Mouse (Mus musculus) megakaryocyte progenitor cell, adult 5-6 weeks (primary cell): ENCODE measurements around the gene Olig1. TPM values are rescaled to one million over a fixed set of nuclear protein-coding genes. Genes with fewer than 3 reads are reported as not detected.
A peak's percentile ranks its signal among the peaks of the same experiment; 100 is the strongest.

ENCODE experiments used
- ATAC-seq: replicated peaks from 2 replicates; pipeline ENCODE4 v1.8.0; 2016; ENCODE audit warnings: mild to moderate bottlenecking, moderate TSS enrichment, inconsistent platforms; ENCODE audit not compliant: poor library complexity
- total RNA-seq, 2 experiments: library from RNA; stranded (forward) in 1 of 2; stranded (reverse) in 1 of 2; fragments of 157-497, 149-512 nt in 1 of 2; fragments of 200-1000 nt in 1 of 2; gene quantifications; 2 replicates each; pipeline versions ENCODE4 v1.2.3 to v1.2.4; 2015 to 2017

The Olig1 gene
- total RNA-seq (2015), result not detected in 2 replicates
- not detected in 2 replicates for total RNA-seq (2017)

DNA sequence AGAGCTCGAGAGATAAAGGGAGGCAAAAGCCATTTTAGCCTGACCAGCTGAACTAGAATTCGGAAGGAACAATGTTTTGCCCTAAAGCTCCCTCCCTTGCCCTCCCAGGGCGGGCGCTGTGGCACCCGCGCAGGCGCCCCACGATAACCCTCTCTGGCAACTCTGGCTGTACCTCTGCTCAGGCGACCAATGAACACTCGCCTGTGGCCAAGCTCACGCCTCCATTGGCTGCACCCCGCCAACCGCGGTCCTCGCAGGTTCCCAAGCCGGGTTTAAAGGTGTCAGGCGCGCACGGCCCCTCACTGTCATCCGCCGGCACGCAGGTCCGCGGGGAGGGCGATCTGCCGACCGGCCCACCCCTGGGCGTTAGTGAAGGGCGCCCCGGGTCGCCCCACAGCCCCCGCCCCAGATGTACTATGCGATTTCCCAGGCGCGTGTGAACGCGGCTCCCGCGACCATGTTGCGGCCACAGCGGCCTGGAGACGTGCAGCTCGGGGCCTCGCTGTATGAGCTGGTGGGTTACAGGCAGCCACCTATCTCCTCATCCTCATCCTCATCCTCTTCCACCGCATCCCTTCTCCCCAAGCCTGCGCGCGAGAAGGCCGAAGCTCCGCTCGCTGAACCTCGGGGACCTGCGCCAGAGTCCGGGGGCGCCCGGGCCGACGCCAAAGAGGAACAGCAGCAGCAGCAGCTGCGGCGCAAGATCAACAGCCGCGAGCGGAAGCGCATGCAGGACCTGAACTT, at the start of gene Olig1:
TSS of gene Olig1 (plus strand) at position 305 of the 744 bp plus-strand sequence.
- ATAC-seq, result peak; percentile 83

DNA sequence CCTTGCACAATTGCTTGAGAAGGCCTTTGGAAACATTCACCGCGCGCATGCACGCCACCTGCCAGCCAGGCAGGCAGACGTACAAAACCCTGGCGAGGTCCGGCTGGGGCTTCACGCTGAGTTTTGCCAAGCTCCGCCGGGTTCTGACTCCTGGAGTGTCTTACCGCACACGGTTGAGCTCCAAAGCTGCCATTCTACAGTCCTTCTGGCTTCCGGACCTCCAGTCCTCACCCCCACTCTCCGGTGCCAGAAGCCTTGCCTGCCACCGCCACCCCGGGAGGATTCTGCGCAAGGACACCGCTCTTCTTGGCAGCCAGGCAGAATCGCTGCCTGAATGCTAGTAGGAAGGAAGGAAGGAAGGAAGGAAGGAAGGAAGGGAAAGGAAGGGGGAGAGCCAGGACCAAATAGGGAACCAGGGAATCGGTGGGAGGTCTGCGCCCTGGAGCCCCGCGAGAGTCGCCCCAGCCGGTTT, 47.4 kb upstream of the Olig1 start:
- ATAC-seq, result peak; percentile 17; the same call in 1 of the 2 replicates

DNA sequence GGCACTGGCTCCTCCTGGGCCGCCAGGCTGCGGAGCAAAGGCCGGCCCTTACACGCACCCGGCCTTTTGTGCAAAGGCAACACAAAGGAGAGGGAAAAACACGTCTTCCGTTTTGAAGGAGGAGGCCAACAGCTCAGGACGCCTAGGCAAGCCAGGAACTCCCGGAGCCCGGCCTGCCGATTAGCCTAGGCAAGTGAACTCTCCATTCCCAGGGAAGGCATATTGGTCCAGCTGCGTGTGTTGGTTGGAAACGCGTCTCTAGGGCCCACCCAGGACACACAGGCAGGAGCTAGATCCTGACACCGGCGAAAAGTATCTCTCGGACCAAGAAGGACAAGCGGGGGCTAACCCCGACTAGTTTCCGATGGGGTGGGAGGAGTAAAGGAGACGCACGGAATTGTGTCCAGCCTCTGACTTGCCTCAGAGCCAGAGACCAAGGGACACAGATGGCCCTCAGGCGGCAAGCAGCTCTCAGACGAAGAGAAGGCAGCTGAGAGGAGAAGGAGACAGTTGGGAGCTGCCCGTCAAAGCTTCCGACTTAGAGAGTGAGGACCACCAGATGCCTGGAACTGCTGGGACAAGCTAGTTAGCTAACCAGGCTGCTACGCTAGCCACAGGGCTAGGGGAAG, 46.8 kb upstream of the Olig1 start:
- 0 out of 2 replicates have a peak, but pooled peaks have one; percentile 18 for ATAC-seq

DNA sequence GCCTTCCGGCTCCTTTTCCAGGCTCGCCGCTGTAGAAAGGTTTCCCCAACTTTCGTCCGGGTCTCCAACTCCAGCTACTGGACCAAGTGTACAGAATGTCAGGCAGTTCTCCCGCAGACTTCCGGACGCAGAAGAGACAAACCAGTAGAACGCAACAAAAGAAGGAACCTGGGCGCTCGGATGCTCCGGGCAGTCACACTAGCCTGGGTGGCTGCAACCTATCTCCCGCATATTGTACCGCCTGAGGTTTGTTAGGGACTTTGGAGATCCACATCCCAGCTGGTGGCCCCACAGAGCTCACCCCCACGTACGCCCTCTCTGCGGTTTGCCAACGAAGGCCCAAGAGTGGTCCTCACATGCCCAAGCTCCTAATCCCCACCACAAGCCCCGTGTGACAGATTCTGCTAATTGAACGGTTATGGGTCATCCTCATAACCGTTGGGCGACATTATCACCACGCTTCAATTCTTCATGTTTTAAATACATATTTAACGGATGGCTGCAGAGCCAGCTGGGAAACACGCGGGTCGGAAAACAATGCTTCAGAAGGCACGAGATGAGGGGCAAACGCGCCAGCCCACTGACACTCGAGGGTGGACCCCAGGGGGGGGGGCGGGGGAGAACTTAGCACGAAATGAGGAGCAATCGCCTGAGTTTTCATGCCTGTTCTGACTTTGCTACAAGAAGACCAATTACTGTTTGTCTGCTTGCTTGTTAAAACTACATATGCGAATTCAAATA, 46.1 kb upstream of the Olig1 start:
- ATAC-seq, result no peak

DNA sequence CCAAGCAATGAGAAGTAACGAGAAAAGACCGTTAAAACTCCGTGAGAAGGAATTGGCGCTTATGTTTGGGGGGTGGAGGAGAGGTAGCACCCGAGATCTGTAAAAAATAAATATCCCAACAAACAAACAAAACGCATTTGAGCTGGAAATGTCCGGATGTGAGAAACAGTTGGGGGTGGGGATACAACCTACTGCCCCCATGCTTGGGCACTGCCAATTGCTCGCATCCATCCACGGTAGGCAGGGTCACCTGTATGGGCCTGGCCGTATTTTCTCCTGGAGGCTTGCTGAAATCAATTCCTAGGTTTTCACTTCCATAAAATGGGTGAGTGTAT, 45.5 kb upstream of the Olig1 start:
- ATAC-seq, result no peak

DNA sequence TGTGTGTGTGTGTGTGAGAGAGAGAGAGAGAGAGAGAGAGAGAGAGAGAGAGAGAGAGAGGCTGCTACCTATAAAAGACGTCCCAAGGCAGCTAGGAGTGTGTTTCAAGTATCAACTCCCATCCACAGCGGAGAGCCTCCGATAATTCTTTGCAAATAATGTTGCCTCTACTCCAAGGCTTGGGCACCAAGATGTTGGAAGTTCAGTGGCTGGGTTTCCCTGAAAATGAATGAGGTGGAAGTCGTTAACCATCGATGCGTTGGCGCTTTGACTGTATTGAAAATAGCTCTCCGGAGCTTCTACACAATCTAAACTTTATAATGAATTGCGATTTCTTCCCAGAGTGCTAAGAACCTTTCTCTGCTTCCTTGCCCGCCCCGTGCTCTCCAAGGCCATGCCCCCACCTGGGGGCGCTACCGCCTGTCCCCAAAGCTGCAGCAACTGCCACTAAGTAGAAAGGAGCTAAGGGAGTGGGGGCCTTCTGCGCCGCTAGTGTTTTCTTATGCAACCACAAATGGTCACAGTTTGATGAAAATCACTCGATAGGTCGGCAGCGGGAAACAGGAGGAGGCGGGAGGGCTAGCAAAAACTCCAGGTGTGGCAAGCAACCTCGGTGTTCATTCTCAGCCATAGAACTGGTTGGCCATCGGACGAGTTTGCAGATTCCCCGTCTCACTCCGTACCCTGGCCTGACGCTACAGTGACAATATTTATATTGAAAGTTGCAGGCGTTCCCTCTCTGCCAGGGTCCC, 44.9 kb upstream of the Olig1 start:
- 0 out of 2 replicates have a peak, but pooled peaks have one; percentile 22 for ATAC-seq

DNA sequence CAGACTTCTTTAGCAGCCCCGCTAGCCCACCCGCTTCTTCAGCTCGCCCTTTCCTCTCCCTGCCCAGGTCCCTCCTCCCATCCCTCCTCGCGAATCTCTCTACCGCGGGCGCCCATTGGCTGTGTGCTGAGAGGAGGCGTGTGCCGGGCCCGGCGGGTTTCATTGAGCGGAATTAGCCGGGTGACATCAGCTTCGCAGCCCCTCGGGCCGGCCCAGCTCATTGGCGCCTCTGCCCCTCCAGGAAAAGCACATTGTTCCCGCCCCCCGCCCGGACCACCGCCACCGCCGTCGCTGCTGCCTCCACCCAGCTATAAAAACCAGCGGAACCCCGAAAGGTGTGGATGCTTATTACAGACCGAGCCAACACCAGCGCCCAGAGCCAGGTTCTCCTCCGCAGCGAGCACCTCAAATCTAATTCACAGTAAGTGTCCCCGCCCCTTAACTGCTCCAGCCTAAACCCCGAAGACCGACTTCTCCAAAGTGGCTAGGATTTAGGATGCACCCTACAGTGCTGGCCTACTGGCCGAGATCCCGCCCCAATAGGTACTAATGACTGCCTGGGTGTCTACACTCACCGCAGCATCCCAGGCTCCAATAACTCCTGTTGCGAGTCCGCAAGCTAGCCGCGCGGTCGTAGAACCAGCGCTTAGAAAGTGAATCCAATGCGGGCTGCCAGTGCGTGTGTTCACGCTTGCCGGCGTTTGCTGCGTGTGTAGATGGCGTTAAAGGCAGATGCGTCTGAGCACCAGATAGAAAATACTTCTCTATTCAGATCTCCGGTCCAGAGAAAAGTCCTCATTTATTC, 44.1 kb upstream of the Olig1 start, which contains the start of gene Olig2:
TSS of gene Olig2 (plus strand) at position 225 of the 805 bp plus-strand sequence.
- no peak for ATAC-seq

DNA sequence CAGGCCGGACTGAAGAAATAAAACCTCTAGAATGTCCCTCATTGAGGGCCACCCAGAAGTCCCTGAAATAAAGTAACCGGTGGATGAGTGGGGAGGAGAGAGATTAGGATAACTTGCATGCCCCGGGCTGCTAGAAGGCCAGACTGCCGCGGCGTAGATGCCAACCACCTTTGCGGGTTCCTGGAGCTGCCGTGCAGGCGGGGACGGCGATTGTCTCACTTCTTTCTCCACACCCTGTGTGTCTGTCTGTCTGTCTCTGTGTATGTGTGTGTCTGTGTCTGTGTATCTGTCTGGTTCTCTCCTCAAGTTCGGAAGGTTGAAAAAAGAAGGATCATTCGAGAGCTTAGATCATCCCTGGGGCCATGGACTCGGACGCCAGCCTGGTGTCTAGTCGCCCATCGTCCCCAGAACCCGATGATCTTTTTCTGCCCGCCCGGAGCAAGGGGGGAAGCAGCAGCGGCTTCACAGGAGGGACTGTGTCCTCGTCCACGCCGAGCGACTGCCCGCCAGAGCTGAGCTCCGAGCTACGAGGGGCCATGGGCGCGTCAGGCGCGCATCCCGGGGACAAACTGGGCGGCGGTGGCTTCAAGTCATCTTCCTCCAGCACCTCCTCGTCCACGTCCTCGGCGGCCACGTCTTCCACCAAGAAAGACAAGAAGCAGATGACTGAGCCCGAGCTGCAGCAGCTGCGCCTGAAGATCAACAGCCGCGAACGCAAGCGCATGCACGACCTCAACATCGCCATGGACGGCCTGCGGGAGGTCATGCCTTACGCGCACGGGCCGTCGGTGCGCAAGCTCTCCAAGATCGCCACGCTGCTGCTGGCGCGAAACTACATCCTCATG, 43.3 kb upstream of the Olig1 start:
- ATAC-seq, result no peak

DNA sequence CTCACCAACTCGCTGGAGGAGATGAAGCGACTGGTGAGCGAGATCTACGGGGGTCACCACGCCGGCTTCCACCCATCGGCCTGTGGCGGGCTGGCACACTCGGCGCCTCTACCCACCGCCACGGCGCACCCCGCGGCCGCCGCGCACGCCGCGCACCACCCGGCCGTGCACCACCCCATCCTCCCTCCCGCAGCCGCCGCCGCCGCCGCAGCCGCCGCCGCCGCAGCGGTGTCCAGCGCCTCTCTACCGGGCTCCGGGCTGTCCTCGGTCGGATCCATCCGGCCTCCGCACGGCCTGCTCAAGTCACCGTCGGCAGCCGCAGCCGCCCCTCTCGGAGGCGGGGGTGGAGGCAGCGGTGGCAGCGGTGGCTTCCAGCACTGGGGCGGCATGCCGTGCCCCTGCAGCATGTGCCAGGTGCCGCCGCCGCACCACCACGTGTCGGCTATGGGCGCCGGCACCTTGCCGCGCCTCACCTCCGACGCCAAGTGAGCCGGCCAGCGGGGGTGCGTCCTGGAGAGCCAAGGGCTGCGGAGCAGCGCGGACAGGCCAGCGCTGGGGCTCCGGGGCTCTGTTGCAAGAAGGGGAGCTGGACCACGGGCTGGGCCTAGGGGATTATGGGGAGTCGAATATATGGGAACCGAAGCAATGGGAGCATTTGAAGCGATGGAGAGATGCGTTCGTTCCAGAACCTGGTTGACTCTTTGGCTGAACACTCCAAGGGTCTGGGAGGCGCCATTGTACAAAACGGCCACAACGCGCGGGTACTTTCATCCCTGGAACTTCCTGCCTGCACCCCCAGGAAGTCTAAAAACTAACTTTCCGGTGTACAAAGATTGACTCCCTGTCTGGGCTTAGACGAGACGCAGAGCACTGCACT, 42.5 kb upstream of the Olig1 start:
- no peak for ATAC-seq

DNA sequence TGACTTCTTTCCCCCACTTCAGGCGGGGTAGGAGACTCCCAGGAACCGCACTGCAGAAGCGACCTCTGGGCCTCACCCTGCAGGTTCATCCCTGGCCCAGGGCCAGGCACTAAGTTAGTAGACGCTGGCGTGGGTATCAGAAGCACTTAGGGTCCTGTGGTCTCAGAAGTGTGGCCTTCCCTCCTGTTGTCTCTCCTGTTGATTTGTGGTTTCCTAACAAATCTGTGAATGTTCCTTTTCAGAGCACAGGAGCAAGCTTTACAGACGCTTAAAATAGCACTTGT, 41.9 kb upstream of the Olig1 start:
- no peak for ATAC-seq

DNA sequence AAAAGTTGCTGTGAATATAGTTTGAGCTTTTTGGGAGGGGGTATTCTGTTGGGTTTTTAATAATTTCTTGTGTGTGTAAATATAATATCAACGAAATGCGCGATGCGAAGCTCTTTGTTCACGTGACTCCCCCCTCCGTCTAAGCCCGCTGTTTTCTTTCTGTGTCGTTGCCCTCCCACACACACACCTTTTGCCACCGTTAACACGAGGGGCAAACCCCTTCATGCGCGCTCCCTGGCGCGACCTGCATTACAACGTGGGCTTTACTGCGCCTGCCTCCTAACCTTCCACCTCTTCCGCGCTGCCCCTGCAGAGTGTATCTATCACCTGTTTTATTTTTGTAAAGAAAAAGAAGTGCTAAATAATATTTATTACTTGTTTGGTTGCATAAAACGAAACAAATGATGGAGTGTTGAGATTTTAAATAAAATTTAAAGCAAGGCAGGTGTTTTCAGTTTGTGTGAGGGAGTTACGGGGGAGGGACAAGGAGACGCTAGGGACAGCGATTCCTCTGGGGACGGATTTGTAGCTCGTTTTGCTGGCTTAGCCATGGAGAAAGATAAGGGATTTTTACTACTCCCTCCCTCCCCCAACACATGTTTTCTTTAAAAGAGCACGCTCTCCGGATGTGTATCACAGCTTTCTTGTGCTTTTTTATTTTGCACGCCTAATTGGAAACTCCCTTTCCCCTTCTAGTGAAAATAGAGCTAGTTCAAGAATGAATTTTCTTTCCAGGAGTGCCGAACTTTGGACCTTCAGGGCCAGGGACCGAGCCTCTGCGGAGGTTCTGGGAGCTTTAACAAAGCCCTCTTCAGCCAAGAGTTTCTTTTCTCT, 41.1 kb upstream of the Olig1 start:
- no peak for ATAC-seq

DNA sequence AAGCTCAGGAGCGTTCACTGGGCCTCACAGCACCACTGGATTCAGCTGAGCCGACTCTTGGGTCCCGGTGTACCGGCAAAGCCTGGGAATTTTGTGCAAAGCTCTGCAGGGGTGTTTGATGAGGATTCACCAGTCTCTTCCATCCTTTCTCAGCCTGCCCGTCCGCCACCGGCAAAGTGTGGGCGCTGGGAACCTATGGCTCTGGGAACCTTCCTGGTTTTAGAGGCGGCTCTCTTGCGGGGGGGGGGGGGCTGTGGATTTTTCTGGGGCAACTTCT, 40.6 kb upstream of the Olig1 start:
- no peak for ATAC-seq

DNA sequence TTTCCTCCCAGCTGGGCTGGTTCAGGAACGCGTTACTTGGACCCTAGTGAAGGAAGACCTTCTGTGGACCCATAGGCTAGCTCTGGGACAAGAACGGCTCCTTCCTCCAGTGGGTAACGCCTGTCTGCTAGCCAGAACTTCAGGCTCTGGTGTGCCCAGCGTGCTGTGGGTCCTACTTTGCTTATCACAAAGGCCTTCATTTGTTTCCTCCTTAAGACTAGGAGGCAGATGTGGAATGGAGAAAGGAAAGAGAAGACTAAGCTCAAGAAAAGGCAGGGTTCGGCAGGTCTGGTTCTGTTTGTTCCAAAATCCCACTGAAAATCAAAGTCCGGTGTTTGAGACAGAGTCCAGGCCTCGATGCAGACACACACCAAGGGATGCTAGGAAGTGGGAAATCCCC, 39.9 kb upstream of the Olig1 start:
- no peak for ATAC-seq

DNA sequence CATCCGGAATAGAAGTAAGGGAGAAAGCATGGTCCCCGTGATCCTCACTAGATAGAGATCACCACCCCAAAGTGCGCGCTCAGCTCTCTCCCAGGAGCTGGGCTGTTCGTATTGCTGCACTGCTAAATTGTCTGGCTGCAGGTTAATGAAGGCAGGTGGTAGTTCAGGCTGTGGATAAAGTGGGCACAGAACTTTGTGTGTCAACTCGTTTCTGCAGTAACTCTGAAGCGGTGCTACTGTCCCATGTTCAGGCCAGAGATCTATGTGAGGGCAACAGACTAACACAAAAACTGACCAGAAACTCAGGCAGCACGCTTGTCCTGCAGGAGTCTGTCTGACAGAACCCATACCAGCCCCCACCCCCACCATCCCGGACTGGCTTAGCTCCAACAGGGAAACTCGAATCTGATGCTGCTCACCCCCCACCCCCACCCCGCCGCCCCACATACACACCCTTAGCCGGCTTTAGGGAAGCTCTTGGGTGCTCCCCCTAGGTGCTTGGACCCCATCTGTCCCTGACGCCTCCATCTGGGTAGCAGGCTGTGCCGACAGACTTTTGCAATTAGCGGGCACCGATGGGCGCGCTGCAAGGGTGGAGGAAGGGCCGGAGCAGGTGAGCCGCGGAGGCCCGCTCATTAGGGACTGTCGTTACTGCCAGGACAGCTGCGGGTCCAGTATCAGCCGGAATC, 37.6 kb upstream of the Olig1 start:
- no peak for ATAC-seq

DNA sequence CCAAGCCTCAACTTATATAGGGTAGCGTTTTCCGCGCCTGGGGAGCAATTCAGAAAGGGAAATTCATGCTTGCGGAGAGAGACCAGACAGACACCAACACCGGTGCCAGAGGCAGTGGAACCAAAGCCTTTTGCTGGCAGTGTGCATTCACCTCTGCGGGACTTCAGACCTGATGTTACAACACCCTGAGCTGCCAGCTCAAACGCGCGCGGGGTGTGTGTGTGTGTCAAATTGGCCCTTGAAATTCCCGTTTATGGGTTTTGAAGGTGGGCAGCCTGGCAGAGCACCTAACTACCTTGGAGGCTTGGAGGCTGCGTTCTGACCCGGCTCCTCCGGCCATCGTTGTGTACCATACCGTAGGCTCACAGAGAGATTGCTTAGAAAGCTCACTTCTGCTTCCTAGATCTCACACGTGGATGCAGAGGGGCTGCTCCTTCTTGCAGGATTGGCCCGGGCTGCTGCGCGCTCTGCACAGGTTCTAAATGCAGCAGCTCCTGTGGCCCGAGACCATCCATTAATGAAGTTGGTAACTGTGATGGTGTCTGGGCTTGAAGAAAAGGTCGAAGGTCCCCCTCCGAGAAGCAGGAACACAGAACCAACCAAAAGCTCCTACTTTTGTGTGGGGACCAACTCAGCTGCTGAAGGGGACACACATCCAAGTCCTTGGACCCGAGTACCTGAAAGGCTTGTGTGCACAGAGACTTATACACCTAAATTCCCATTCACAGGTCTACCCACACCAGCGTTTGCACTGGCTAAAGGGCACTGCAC, 36.9 kb upstream of the Olig1 start:
- ATAC-seq, result peak; percentile 59

DNA sequence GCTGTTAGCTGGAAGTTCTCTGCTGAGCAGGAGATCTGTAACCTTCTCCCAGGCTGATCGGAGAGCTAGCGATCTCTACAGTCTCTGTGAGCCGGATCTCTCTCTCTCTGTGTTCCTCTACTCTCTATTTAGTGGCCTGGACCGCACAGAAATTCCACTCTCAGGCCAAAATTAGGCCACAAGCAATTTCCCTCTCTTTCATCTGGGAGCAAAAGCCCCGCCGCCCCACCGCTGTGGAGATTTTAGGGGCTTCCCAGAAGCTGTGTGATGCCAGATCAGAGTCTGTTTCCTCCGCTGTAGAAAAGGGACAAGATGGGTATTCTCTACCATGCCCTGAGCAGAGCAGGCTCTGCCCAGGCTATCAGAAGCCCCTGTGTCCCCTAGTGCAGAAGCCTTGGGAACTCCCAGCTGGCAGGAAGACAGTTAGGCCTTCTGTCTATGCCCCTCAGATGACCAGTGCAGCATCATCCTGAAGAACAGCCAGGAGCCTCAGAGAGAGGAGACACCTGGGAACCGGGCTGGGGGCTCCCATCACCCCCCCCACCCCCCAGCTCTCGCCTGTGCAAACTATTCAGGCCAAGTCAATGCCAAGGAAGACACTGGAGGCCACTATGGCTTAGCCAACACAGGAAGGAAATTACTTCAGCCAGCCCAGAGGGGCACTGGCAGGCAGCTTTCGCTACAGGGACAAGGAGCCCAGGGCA, 36.2 kb upstream of the Olig1 start:
- 0 out of 2 replicates have a peak, but pooled peaks have one; percentile 35 for ATAC-seq
